Mouse (Mus musculus): ENCODE results near the gene Pdlim3. TPM values are rescaled to one million over a fixed set of nuclear protein-coding genes. Genes with fewer than 3 reads are reported as not detected.
A peak's percentile ranks its signal among the peaks of the same experiment; 100 is the strongest.

Gene Pdlim3
- polyA plus RNA-seq, 1 experiment from 2014 or later, result 9.0 TPM

- Histone ChIP-seq H3K4me2 (ENCODE audit: low read length) (no peak overlapping the region), H3K36me3 (ENCODE audit: control insufficient read depth, insufficient read depth, low read length) (no peaks in the 10 kb centered on the region), H3K9ac (ENCODE audit: low read length) (no peak overlapping the region), H3K4me1 (ENCODE audit: control insufficient read depth, insufficient read depth, low read length) (peaks cover 8% of the 10 kb centered on the region), H3K27ac (ENCODE audit: low read depth, low read length) (no peak overlapping the region), H3K27me3 (replicated peaks; ENCODE audit: control insufficient read depth, insufficient read depth, low read length) (no peaks in the 10 kb centered on the region), H3K4me3 (ENCODE audit: low read depth, low read length) (no peak overlapping the region), H3K9me3 (replicated peaks; ENCODE audit: control insufficient read depth, low read length) (no peaks in the 10 kb centered on the region)
- ATAC-seq (no peak), DNase-seq (ENCODE audit: low spot score) (no peak)
- WGBS, result 93% methylated on average over 7 of the region's 7 CpGs
Observed at GRCm38 (mm10) chr8:45872077-45872476, 13.2 kb upstream of the Pdlim3 start.

DNA sequence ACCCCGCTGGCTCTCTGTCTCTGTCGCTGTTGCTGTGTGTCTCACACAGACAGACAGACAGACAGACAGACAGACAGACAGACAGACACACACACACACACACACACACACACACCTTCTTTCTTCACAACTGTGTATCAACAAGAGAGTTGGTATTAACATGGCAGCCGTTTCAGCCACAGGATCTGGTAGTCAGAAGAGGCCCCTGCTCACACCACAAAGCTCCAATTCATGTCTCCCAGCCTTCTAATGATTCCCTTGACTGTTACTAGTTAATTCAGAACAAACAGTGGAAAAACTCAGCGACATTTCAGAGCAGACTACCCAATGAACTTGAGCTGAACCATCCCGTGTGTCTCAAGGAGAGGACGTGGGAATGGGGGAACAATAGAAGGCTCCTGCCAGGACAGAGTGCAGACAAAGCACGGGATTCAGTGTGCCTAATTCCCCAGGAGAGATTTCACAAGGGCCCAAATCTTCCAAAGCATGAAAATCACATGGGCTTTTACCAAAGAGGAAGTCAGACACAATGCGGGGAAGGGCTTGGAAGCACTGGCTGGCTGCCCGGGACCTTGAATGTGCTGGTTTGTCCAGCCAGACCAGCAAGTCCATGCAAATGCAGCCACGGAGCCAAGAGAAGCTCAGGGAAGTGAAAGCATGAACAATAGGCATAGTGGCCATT lies 10.2 kb upstream of the Pdlim3 start:
- peak overlapping the region; percentile 10; the same call in 1 of the 2 replicates for H3K4me2 ChIP-seq (ENCODE audit: low read length)
- DNase-seq (ENCODE audit: low spot score) (peak; percentile 90), ATAC-seq (peak; percentile 82)
- no peak overlapping the region for H3K4me3 ChIP-seq (ENCODE audit: low read depth, low read length)
- no peaks in the 10 kb centered on the region for H3K9me3 ChIP-seq (replicated peaks; ENCODE audit: control insufficient read depth, low read length)
- peak overlapping the region; percentile 21 for H3K27ac ChIP-seq (ENCODE audit: low read depth, low read length)
- H3K9ac ChIP-seq (ENCODE audit: low read length), result peak overlapping the region; percentile 9; the same call in 1 of the 2 replicates
- 12% methylated on average over 10 of the region's 10 CpGs for WGBS
- H3K36me3 ChIP-seq (ENCODE audit: control insufficient read depth, insufficient read depth, low read length), result no peaks in the 10 kb centered on the region
- H3K4me1 ChIP-seq (ENCODE audit: control insufficient read depth, insufficient read depth, low read length), result peaks cover 8% of the 10 kb centered on the region
- H3K27me3 ChIP-seq (replicated peaks; ENCODE audit: control insufficient read depth, insufficient read depth, low read length), result no peaks in the 10 kb centered on the region

GRCm38 (mm10) chr8:45876397-45876796 lies 8.9 kb upstream of the Pdlim3 start:
- ATAC-seq, result no peak
- 74% methylated on average over 5 of the region's 5 CpGs for WGBS
- H3K27ac ChIP-seq (ENCODE audit: low read depth, low read length), result no peak overlapping the region
- no peaks in the 10 kb centered on the region for H3K27me3 ChIP-seq (replicated peaks; ENCODE audit: control insufficient read depth, insufficient read depth, low read length)
- H3K4me2 ChIP-seq (ENCODE audit: low read length), result no peak overlapping the region
- no peaks in the 10 kb centered on the region for H3K9me3 ChIP-seq (replicated peaks; ENCODE audit: control insufficient read depth, low read length)
- peaks cover 8% of the 10 kb centered on the region for H3K4me1 ChIP-seq (ENCODE audit: control insufficient read depth, insufficient read depth, low read length)
- no peak overlapping the region for H3K9ac ChIP-seq (ENCODE audit: low read length)
- no peak overlapping the region for H3K4me3 ChIP-seq (ENCODE audit: low read depth, low read length)
- no peak for DNase-seq (ENCODE audit: low spot score)
- H3K36me3 ChIP-seq (ENCODE audit: control insufficient read depth, insufficient read depth, low read length), result no peaks in the 10 kb centered on the region

DNA sequence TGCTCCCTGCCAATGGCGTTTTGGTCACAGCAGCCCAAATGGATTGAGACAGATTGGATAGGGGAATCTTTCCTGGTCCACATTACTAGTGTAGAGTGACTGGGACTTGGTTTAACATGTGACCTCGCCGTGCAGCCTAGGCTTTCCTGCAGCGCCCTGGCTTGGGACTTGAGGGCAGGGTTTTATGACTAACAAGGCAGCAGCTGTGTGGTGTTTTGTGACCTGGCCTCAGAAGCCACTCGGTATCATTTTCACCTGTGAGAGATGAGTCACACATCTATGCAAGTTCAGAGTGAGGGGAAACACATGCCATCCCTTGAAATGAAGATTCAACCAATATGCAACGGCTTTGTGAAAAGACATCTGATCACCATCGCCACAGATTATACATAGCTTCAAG lies 7.6 kb upstream of the Pdlim3 start:
- WGBS, result 93% methylated on average over 7 of the region's 7 CpGs
- peaks cover 8% of the 10 kb centered on the region for H3K4me1 ChIP-seq (ENCODE audit: control insufficient read depth, insufficient read depth, low read length)
- no peak overlapping the region for H3K4me3 ChIP-seq (ENCODE audit: low read depth, low read length)
- no peak for ATAC-seq
- no peak overlapping the region for H3K27ac ChIP-seq (ENCODE audit: low read depth, low read length)
- no peaks in the 10 kb centered on the region for H3K27me3 ChIP-seq (replicated peaks; ENCODE audit: control insufficient read depth, insufficient read depth, low read length)
- no peaks in the 10 kb centered on the region for H3K9me3 ChIP-seq (replicated peaks; ENCODE audit: control insufficient read depth, low read length)
- no peaks in the 10 kb centered on the region for H3K36me3 ChIP-seq (ENCODE audit: control insufficient read depth, insufficient read depth, low read length)
- no peak for DNase-seq (ENCODE audit: low spot score)
- H3K4me2 ChIP-seq (ENCODE audit: low read length), result no peak overlapping the region
- no peak overlapping the region for H3K9ac ChIP-seq (ENCODE audit: low read length)

GRCm38 (mm10) chr8:45880457-45880856 lies 4.8 kb upstream of the Pdlim3 start:
- Histone ChIP-seq H3K4me3 (ENCODE audit: low read depth, low read length) (no peak overlapping the region), H3K27me3 (replicated peaks; ENCODE audit: control insufficient read depth, insufficient read depth, low read length) (no peaks in the 10 kb centered on the region)

DNA sequence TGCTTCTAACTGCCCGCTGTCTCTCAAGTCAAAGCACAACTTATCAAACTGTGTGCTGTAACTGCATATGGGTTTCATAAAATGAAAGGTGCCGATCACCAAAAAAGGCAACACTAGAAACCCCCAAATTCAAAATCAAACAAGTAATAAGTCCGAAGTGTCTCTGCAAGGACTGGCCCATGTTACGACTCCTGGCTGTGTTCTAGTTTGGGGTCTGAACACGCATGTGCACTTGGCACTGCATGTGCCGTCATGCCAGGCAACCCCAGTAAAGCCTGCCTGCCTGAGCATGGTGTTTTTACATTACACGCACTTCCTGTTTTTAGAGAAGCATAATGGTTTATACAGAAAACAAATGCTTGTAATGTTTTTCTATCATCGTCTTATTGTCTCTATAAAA lies 3.5 kb upstream of the Pdlim3 start:
- Histone ChIP-seq H3K4me1 (ENCODE audit: control insufficient read depth, insufficient read depth, low read length) (peaks cover 9% of the 10 kb centered on the region), H3K27ac (ENCODE audit: low read depth, low read length) (no peak overlapping the region), H3K27me3 (replicated peaks; ENCODE audit: control insufficient read depth, insufficient read depth, low read length) (no peaks in the 10 kb centered on the region), H3K4me3 (ENCODE audit: low read depth, low read length) (no peak overlapping the region), H3K9ac (ENCODE audit: low read length) (no peak overlapping the region), H3K4me2 (ENCODE audit: low read length) (no peak overlapping the region), H3K36me3 (ENCODE audit: control insufficient read depth, insufficient read depth, low read length) (no peaks in the 10 kb centered on the region), H3K9me3 (replicated peaks; ENCODE audit: control insufficient read depth, low read length) (no peaks in the 10 kb centered on the region)
- 93% methylated on average over 8 of the region's 8 CpGs for WGBS
- ATAC-seq (no peak), DNase-seq (ENCODE audit: low spot score) (no peak)

More at GRCm38 (mm10) chr8:45880457-45880856, 4.8 kb upstream of the Pdlim3 start:
- DNase-seq (ENCODE audit: low spot score) (no peak), ATAC-seq (no peak)
- 88% methylated on average over 3 of the region's 3 CpGs for WGBS
- H3K27ac ChIP-seq (ENCODE audit: low read depth, low read length), result no peak overlapping the region
- no peak overlapping the region for H3K4me2 ChIP-seq (ENCODE audit: low read length)
- no peaks in the 10 kb centered on the region for H3K36me3 ChIP-seq (ENCODE audit: control insufficient read depth, insufficient read depth, low read length)
- H3K9me3 ChIP-seq (replicated peaks; ENCODE audit: control insufficient read depth, low read length), result no peaks in the 10 kb centered on the region
- H3K9ac ChIP-seq (ENCODE audit: low read length), result no peak overlapping the region
- peaks cover 6% of the 10 kb centered on the region for H3K4me1 ChIP-seq (ENCODE audit: control insufficient read depth, insufficient read depth, low read length)

- Histone ChIP-seq H3K27me3 (replicated peaks; ENCODE audit: control insufficient read depth, insufficient read depth, low read length) (no peaks in the 10 kb centered on the region), H3K9me3 (replicated peaks; ENCODE audit: control insufficient read depth, low read length) (no peaks in the 10 kb centered on the region), H3K9ac (ENCODE audit: low read length) (no peak overlapping the region), H3K4me2 (ENCODE audit: low read length) (no peak overlapping the region), H3K27ac (ENCODE audit: low read depth, low read length) (no peak overlapping the region), H3K4me3 (ENCODE audit: low read depth, low read length) (no peak overlapping the region), H3K36me3 (ENCODE audit: control insufficient read depth, insufficient read depth, low read length) (no peaks in the 10 kb centered on the region), H3K4me1 (ENCODE audit: control insufficient read depth, insufficient read depth, low read length) (peaks cover 9% of the 10 kb centered on the region)
- ATAC-seq, result no peak
- DNase-seq (ENCODE audit: low spot score), result no peak
- 51% methylated on average over 4 of the region's 4 CpGs for WGBS
Observed at GRCm38 (mm10) chr8:45883793-45884192, 1.5 kb upstream of the Pdlim3 start.

DNA sequence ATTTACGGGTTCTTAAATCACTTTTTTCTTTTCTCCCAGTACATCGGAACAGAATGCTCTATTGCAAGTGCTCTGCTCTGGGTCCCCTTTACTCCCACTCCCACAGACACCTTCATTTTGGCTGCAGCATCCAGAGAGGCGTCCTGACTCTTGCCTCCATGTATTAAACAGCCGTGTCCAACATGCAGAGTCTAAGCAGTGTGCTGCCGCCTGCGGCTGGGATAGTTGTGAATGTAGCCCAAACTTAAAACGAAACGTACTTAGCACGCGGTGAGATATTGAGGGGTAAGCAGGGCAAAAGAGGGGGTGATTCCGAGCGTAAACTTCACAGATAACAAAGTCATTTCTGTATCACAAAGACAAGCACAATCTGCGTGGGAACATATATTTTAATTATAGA lies 709 bp upstream of the Pdlim3 start:
- H3K27ac ChIP-seq (ENCODE audit: low read depth, low read length), result no peak overlapping the region
- H3K4me3 ChIP-seq (ENCODE audit: low read depth, low read length), result peak overlapping the region; percentile 33
- no peak overlapping the region; the same call in 1 of the 2 replicates for H3K9ac ChIP-seq (ENCODE audit: low read length)
- H3K9me3 ChIP-seq (replicated peaks; ENCODE audit: control insufficient read depth, low read length), result no peaks in the 10 kb centered on the region
- peak overlapping the region; percentile 77 for H3K4me2 ChIP-seq (ENCODE audit: low read length)
- 11% methylated on average over 13 of the region's 13 CpGs for WGBS
- ATAC-seq (peak; percentile 61; the same call in 1 of the 2 replicates), DNase-seq (ENCODE audit: low spot score) (peak; percentile 52)
- no peaks in the 10 kb centered on the region for H3K36me3 ChIP-seq (ENCODE audit: control insufficient read depth, insufficient read depth, low read length)
- no peaks in the 10 kb centered on the region for H3K27me3 ChIP-seq (replicated peaks; ENCODE audit: control insufficient read depth, insufficient read depth, low read length)
- peaks cover 9% of the 10 kb centered on the region for H3K4me1 ChIP-seq (ENCODE audit: control insufficient read depth, insufficient read depth, low read length)

DNA sequence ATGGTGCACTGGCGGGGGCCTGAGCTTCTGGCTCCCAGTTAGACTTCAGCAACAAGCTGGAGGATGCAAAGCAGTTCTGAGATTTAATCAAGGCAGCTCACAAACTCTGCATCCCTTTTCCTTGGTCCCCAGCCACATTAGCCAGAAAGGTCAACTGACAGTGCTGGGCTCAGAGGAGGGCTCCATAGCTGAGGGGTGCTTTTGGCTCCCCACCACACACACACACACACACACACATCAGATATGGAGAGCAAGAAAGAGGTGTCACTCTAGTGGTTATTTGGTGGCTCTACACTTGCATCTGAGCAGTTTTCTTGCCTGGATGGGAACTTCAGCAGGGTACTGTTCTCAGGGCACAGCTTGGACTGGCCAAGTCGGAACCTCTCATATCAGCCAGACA lies 514 bp downstream of the Pdlim3 start:
- H3K27me3 ChIP-seq (replicated peaks; ENCODE audit: control insufficient read depth, insufficient read depth, low read length), result no peaks in the 10 kb centered on the region
- DNase-seq (ENCODE audit: low spot score) (no peak), ATAC-seq (peak; percentile 32)
- peak overlapping the region; percentile 41 for H3K9ac ChIP-seq (ENCODE audit: low read length)
- H3K4me3 ChIP-seq (ENCODE audit: low read depth, low read length), result peak overlapping the region; percentile 33; the same call in 1 of the 2 replicates
- WGBS, result 45% methylated on average over 2 of the region's 2 CpGs
- no peak overlapping the region for H3K27ac ChIP-seq (ENCODE audit: low read depth, low read length)
- peak overlapping the region; percentile 77 for H3K4me2 ChIP-seq (ENCODE audit: low read length)
- H3K4me1 ChIP-seq (ENCODE audit: control insufficient read depth, insufficient read depth, low read length), result peaks cover 9% of the 10 kb centered on the region
- H3K9me3 ChIP-seq (replicated peaks; ENCODE audit: control insufficient read depth, low read length), result no peaks in the 10 kb centered on the region
- no peaks in the 10 kb centered on the region for H3K36me3 ChIP-seq (ENCODE audit: control insufficient read depth, insufficient read depth, low read length)

Measured in forebrain, embryonic 14.5 days (tissue).